Mouse (Mus musculus): Measurements from ENCODE around the gene Tff1.

- TF ChIP-seq EP300 (IDR thresholded peaks at IDR 0.05; ENCODE audit: low read depth in 1 of 2, low read length in 2 of 2) = no peak
- no peak for TF ChIP-seq CTCF (IDR thresholded peaks at IDR 0.05 in 2 of 3, conservative IDR thresholded peaks at IDR 0.05 in 1 of 3; ENCODE audit: control insufficient read depth in 1 of 3, insufficient read depth in 1 of 3, low read depth in 2 of 3, low read length in 3 of 3, poor library complexity in 1 of 3, severe bottlenecking in 1 of 3)
- no peak for TF ChIP-seq CHD1 (IDR thresholded peaks at IDR 0.05; ENCODE audit: low read depth, low read length)
- no peak for TF ChIP-seq ZKSCAN1 (IDR thresholded peaks at IDR 0.05; ENCODE audit: low read depth, low read length)
- TF ChIP-seq TCF12 (IDR thresholded peaks at IDR 0.05; ENCODE audit: low read depth, low read length) = no peak
- TF ChIP-seq GABPA (IDR thresholded peaks at IDR 0.05; ENCODE audit: low read depth, low read length) = no peak
- no peak for TF ChIP-seq POLR2A (IDR thresholded peaks at IDR 0.05; ENCODE audit: control insufficient read depth in 1 of 2, insufficient read depth in 1 of 2, low read depth in 1 of 2, low read length in 2 of 2, poor library complexity in 1 of 2)
- TF ChIP-seq ELF1 (IDR thresholded peaks at IDR 0.05; ENCODE audit: low read depth, low read length) = no peak
- no peak for TF ChIP-seq E2F4 (IDR thresholded peaks at IDR 0.05; ENCODE audit: borderline replicate concordance, low read depth, low read length)
- TF ChIP-seq UBTF (IDR thresholded peaks at IDR 0.05; ENCODE audit: borderline replicate concordance, insufficient read depth, low read depth, low read length) = no peak
These were observed 47.1 kb downstream of the Tff1 start for GRCm38 (mm10) chr17:31117946-31118345.
